Mouse (Mus musculus) large intestine, adult 2 months (tissue): ENCODE measurements around the gene Rps12-ps3. TPM values are rescaled to one million over a fixed set of nuclear protein-coding genes. Genes with fewer than 3 reads are reported as not detected.

Source experiments
- DNase-seq: peaks from one replicate; pipeline ENCODE4 v3.0.0-alpha.2; 2012; ENCODE audit warnings: low read depth, low spot score
- WGBS: fragments of 180-500 bp; shearing (Covaris S2); methylation state at CpG from one replicate; pipeline ENCODE4 v1.1.7; 2018; 5-methylcytosine and 5-hydroxymethylcytosine counted together
- polyA plus RNA-seq: library from polyadenylated mRNA; depleted of rRNA; stranded (reverse); fragments of >200 nt; gene quantifications from 2 replicates; pipeline ENCODE4 v1.2.3, GENCODE M21; 2012; rRNA removed

Gene Rps12-ps3
- polyA plus RNA-seq, result 4,852 and 5,272 TPM in 2 replicates

DNA sequence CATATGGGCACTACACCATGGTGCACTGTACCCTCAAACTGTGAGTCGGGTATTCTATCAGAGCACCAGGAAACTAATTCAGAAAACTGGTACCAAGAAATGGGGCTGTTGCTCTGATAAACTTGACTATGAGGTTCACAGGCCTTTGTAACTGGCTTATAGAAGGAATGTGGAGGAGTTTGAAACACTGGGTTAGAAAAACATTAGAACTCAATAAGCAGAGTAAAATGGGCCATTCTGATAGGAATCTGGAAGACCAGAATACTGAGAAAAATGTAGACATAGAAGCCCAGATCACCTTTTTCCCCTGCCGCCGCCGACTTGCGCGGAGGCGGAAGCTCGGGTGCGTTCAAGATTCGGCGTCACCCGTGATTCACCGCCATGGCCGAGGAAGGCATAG, at the start of gene Rps12-ps3:
Gene Rps12-ps3 (plus strand): TSS at position 301 of the 400 bp plus-strand sequence.
- WGBS, result 97% methylated on average over 14 of the region's 14 CpGs
- no peak for DNase-seq

- DNase-seq, result no peak
- WGBS, result 87% methylated on average over 7 of the region's 7 CpGs
Measured at GRCm38 (mm10) chr19:59273190-59273589, 48.9 kb upstream of the Rps12-ps3 start.

- no peak for DNase-seq
- WGBS, result 88% methylated on average over 7 of the region's 7 CpGs
Measured at GRCm38 (mm10) chr19:59276354-59276753, 45.7 kb upstream of the Rps12-ps3 start.

- no peak for DNase-seq
Measured at GRCm38 (mm10) chr19:59280841-59281240, 41.2 kb upstream of the Rps12-ps3 start.

- 82% methylated on average over 3 of the region's 3 CpGs for WGBS
- DNase-seq, result no peak
Measured at GRCm38 (mm10) chr19:59282001-59282400, 40.1 kb upstream of the Rps12-ps3 start.

- DNase-seq, result no peak
Measured at GRCm38 (mm10) chr19:59289042-59289441, 33.0 kb upstream of the Rps12-ps3 start.

GRCm38 (mm10) chr19:59289811-59290210, 32.3 kb upstream of the Rps12-ps3 start:
- DNase-seq, result no peak
- WGBS, result 83% methylated on average over 6 of the region's 6 CpGs

DNA sequence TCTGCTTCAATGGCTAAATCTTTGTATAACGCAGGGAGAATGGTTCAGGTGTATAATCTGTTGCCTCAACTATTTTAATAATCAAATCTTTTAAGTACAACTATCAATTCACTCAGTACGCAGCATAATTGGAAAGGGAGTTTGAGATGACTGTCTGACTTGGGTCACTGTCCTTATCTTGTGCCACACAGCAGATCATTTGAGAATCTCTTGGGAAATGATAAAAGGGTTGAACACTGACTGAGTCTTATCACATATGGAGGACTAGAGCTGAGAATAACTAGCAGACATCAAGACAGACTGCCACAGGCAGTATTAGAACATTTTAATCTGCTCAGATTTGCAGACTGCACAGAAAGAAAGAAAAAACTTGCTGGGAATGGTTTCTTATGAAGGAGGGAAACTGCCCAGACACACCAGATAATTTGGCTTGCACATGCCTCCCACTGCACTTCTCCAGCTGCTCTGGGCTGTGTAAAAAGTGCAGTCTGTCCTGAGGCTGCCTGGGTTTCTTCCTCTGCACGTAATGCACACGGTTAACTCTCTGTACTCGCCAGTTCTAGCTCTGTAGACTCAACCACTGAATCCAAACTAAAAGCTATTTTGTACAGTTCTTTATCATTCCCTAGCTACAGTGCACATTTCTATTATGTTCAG, 29.8 kb upstream of the Rps12-ps3 start:
- WGBS, result 87% methylated on average over 5 of the region's 5 CpGs
- no peak for DNase-seq

GRCm38 (mm10) chr19:59315308-59315707, 6.8 kb upstream of the Rps12-ps3 start:
- DNase-seq, result no peak

- DNase-seq, result no peak
Measured at GRCm38 (mm10) chr19:59316571-59316970, 5.5 kb upstream of the Rps12-ps3 start.

- no peak for DNase-seq
Measured at GRCm38 (mm10) chr19:59330816-59331225, 8.7 kb downstream of the Rps12-ps3 start.

DNA sequence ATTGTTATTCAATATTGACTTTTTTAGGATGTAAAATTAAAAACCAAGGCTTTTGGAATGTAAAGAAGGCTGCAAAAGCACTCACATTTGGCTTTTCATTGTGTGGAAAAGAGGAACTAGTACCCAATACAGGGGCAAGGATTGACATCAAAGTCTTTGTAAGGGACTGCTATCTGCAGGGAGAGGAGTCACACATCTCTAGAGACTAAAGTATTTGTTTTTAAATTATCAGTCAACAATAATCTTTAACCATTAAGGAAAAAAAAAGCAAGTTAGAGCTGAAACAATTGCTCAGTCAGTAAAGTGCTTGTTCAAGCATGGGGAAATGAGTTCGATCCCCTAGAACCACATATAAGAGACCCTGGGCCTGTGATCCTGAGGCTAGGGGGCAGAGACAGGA, 14.6 kb downstream of the Rps12-ps3 start:
- 95% methylated on average over 1 of the region's 1 CpGs for WGBS
- DNase-seq, result no peak

DNA sequence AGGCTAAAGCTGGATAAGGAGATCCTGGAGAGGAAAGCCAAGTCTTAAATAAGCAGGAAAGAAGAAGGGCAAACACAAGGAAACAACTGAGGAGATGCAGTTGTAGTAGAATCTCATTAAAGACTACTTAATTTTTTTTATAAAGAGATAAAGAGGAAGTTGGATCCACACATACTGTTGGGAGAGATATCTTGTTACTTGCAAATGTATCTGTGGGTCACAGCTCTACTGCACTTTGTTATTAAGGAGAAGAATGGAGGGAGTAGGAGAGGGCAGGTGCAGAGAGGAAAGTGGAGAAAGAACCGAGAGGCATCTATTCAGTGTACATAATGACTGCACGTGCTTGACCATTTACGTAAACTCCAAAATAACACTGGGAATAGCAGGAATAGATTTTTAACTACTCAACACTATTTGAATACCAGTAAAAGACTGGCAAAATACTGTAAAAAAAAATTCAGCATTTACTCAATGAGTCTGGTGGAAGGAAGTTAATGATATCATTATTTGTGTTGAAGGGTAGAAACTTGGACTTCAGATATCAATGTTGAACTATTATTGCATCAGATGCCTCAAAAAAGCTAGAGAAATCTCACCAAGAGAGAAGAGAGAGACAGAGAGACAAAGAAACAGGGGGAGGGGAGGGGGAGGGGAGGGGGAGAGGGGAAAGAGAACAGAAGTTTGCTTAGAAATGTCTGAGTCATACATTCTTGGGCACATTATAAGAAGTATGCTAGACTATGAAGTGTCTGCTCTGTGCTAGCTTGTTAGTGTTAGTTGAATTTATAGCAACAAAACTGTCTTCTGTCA, 16.0 kb downstream of the Rps12-ps3 start:
- WGBS, result 80% methylated on average over 3 of the region's 3 CpGs
- no peak for DNase-seq

DNA sequence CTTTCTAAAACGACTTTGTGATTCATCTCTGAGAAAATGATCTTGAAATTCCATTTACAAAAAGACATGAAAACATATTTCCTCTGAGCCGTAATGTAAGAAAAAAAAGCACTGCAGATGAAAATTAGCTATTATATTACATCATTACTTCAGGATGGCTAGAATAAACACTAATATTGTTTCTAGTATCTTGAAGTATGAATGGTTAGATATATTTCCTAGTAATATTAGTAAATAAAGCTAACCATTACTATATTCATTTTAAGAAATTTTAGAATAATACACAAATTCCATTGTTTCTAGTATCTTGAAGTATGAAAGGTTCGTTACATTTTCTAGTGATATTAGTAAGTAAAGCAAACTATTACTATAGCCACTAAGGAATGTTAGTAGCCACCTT, 17.8 kb downstream of the Rps12-ps3 start:
- WGBS, result 75% methylated on average over 3 of the region's 3 CpGs
- no peak for DNase-seq

DNA sequence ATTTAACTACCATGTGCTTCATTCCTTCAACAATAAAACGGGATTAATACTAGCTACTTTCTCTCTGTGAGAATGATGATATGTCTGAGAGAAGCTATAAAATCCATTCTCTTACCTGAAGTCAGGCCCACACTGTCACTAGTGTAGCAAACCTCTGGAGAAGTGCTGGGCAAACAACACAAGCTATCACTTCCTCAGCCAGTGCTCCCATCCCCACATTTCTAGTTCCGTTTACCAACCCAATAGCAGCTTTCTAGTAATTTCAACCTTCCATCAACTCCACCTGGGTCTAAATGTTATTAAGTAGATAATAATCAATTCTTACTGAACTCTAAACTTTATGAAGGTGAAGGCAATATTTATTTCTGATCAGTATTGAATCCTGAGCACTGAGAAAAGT, 20.9 kb downstream of the Rps12-ps3 start:
- DNase-seq, result no peak
- 18% methylated on average over 2 of the region's 2 CpGs for WGBS

GRCm38 (mm10) chr19:59344304-59344711, 22.2 kb downstream of the Rps12-ps3 start:
- WGBS, result under 1% methylated on average over 14 of the region's 14 CpGs
- no peak for DNase-seq

DNA sequence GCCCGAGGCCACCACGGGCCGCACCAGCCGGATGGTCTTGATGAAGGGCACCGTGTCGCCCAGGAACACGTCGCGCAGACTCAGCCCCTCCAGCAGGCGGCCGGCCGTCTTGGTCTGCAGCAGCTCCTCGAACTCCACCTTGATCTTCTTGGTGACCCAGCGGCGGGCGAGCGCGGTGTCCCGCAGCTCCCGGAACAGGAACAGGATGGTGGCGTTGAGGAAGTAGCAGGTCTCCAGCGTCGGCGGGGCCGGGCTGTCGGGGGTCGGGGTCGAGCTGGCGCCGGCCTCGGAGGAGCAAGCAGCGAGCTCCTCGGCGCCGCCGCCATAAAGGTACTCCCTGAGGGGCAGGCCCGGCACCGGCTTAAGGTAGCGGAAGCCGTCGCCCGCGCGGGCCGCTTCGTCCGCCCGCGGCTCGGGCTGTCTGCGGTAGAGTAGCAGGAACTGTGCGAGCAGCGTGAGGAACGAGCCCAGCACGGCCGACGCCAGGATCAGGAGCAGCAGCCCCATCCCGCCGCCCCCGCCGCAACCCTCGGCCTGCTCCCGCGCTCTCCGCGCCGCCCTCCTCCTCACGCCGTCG, 23.1 kb downstream of the Rps12-ps3 start:
- DNase-seq, result no peak
- under 1% methylated on average over 70 of the region's 70 CpGs for WGBS

DNA sequence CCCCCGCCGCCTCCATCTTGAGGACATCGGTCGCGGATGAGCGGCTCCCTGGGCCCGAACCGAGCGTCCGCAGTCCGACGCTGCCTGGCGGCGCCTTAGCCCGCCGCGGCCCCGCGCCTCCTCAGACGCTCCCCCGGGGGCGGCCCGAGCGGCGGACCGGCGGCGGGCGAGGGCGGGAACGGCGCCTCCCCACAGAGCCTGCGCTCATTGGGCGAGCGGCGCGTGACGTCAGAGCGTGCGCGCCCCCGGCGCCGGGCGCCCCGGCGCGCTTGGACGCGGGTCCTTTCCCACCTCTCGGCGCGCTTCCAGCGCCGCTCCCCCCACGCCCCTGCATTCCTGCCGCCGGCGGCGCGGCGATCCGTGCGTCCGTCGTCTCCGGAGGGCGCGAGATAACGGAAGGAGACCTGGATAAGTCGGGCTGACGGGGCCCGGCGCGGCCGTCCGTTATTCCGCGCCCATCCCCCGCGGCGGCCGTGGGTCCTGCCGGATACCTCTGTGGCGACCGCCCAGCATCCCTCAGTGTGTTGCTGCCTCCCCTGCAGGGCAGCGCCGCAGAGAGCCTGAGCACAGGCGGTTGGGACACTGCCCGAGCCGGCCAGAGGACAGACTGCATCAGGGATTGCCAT, 23.7 kb downstream of the Rps12-ps3 start, which contains the start of gene Pdzd8:
Gene Pdzd8 (minus strand): TSS at position 123 of the 626 bp plus-strand sequence.
- 1% methylated on average over 91 of the region's 91 CpGs for WGBS
- DNase-seq, result no peak

GRCm38 (mm10) chr19:59346325-59346724, 24.2 kb downstream of the Rps12-ps3 start:
- no peak for DNase-seq

GRCm38 (mm10) chr19:59349329-59349960, 27.4 kb downstream of the Rps12-ps3 start:
- no peak for DNase-seq
- WGBS, result 94% methylated on average over 6 of the region's 6 CpGs

More at GRCm38 (mm10) chr19:59346325-59346724, 24.2 kb downstream of the Rps12-ps3 start:
- WGBS, result 9% methylated on average over 11 of the region's 11 CpGs
